Mouse (Mus musculus) brain, embryonic 14.5 days (tissue): ENCODE measurements at regions not wholly inside any gene's neighbourhood (a gene's known extent, or its start where the extent isn't known, plus 50 kb on each side); places are given as distances from the start of the nearest gene placed in this dataset.

Experiments used
- CTCF ChIP-seq: fragments of 200-500 bp; IDR thresholded peaks from 2 replicates; pipeline ENCODE4 v1.5.1; 2012; ENCODE audit warnings: inconsistent platforms, mild to moderate bottlenecking, moderate library complexity, borderline replicate concordance; ENCODE audit not compliant: insufficient read depth, insufficient read length; ENCODE audit errors: extremely low read depth
- POLR2A ChIP-seq: fragments of 200-500 bp; IDR thresholded peaks from 2 replicates; pipeline ENCODE4 v1.6.1; 2012; ENCODE audit warnings: mild to moderate bottlenecking, inconsistent platforms, borderline replicate concordance; ENCODE audit not compliant: poor library complexity, insufficient read depth, insufficient read length, severe bottlenecking; ENCODE audit errors: extremely low read depth

DNA sequence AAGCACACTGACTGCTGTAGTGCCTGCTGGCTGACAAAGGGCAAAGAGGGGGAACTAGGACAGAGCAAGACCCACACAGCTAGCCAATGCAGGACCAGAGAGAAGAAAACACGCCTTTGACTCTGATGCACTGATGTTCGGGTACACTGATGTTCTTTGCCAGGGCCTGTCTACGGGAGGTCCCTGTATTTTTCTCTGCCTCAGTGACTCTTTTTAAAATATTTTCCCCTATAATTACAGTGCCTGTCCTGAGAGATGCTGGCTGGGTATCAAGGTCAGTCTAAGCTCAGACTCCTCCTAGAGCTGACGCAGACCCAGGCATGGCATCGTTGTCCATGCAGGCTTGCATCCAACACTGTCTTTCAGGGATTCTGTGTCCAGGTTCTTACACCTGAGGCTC is 59.1 kb upstream of the Acsl3 start:
- TF ChIP-seq CTCF (no peak), POLR2A (no peak)
